ENCODE assay signal across 8 mouse cellular contexts in the genomic region with DNA sequence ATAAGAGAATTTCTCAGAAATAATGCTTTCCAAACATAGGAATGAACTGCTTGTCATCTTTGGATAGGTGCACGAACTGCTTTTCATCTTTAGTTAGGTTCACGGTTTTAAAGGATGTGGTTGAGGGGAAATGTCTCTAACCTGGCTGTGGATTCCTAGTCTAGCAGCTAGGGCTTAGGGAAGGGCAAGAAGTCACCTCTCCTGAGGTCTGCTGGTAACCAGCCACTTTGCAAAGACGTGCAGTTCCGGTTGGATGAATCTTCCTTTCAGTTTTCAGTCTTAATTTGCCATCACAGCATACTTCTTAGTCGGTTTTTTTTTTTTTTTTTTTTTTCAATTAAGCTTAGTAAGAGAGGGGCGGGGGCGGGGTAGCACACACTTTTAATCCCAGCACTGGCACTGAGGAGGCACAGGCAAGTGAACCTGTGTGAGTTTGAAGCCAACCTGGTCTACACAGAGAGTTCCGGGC. TPM values are rescaled to one million over a fixed set of nuclear protein-coding genes. Genes with fewer than 3 reads are reported as not detected.
DNase-seq lines count a peak whose midpoint lies in the region; ATAC-seq and TF ChIP-seq lines count a peak whose summit lies in the region.

No protein-coding gene starts in this region.

- CTCF ChIA-PET in Patski (lab: Charles Lee): interaction anchor here (1.5 to 1.6 kb wide), 2 partner anchors 31 to 239 kb away, joined by 3 to 4 read pairs; no protein-coding TSS in a partner anchor

- DNase-seq in heart, postnatal 36 days: no peak
- no peak for DNase-seq in Patski (ENCODE audit: low read depth, low spot score)
- no peak for DNase-seq in hindbrain, embryonic 10.5 days (ENCODE audit: low spot score)
- DNase-seq in cerebellum, adult 11-12 months: no peak
- no peak for DNase-seq in urinary bladder, postnatal 14 days (ENCODE audit: low spot score)
- DNase-seq in urinary bladder, adult 18-20 months (ENCODE audit: low spot score in 2 of 2): no peak

- no peaks in the 10 kb centered on the region for H3K27me3 ChIP-seq in heart, embryonic 15.5 days
- no peaks in the 10 kb centered on the region for H3K27me3 ChIP-seq in Patski
- no peaks in the 10 kb centered on the region for H3K27me3 ChIP-seq in hindbrain, embryonic 10.5 days (ENCODE audit: insufficient read depth, poor library complexity, severe bottlenecking)

- 61% methylated on average over 8 of the region's 8 CpGs for WGBS in heart, embryonic 15.5 days
- WGBS in hindbrain, embryonic 10.5 days: 52% methylated on average over 8 of the region's 8 CpGs

- peak overlapping the region; percentile 79 for H3K4me2 ChIP-seq in heart, embryonic 15.5 days

- intact Hi-C loops in heart, postnatal 36 days (cut with DNase I): no loop called here

- peak overlapping the region; percentile 93 for H3K9ac ChIP-seq in heart, embryonic 15.5 days

- no peaks in the 10 kb centered on the region for H3K36me3 ChIP-seq in heart, embryonic 15.5 days
- H3K36me3 ChIP-seq in hindbrain, embryonic 10.5 days: no peaks in the 10 kb centered on the region

- H3K27ac ChIP-seq in heart, embryonic 15.5 days: peak overlapping the region; percentile 68
- H3K27ac ChIP-seq in hindbrain, embryonic 10.5 days: peak overlapping the region; percentile 95

- no peak for TF ChIP-seq CTCF in Patski (IDR thresholded peaks at IDR 0.05)

- in situ Hi-C loops in Patski (cut with MboI; ENCODE audit: low pct_unique_long_range_greater_than_20kb): no loop called here

- H3K9me3 ChIP-seq in heart, embryonic 15.5 days (replicated peaks): 0 out of 2 replicates have a peak, but pooled peaks cover 2% of the 10 kb centered on the region
- peaks cover 7% of the 10 kb centered on the region; the same call in 1 of the 2 replicates for H3K9me3 ChIP-seq in hindbrain, embryonic 10.5 days

- no peak for ATAC-seq in heart, embryonic 15.5 days (replicated peaks; ENCODE audit: insufficient number of reproducible peaks, insufficient read depth, low FRiP score, low read depth)
- peak; percentile 6 for ATAC-seq in Patski
- ATAC-seq in megakaryocyte progenitor cell, adult 5-6 weeks (replicated peaks; ENCODE audit: poor library complexity): peak; percentile 15; the same call in 1 of the 2 replicates

- peak overlapping the region; percentile 98 for H3K4me3 ChIP-seq in heart, embryonic 15.5 days
- H3K4me3 ChIP-seq in hindbrain, embryonic 10.5 days: peak overlapping the region; percentile 82

- POLR2A ChIA-PET in Patski (lab: Charles Lee): interaction anchor here (0.7 to 1.2 kb wide), 5 partner anchors 10 to 239 kb away, joined by 3 to 7 read pairs (median 4); no protein-coding TSS in a partner anchor

- H3K4me1 ChIP-seq in heart, embryonic 15.5 days (replicated peaks): peaks cover 4% of the 10 kb centered on the region; the same call in 1 of the 2 replicates
- H3K4me1 ChIP-seq in hindbrain, embryonic 10.5 days (replicated peaks): peaks cover 8% of the 10 kb centered on the region; the same call in 1 of the 2 replicates

RNA-seq across cellular contexts. Expression of gene Plekhm3, which starts 0.4 kb away (rescaled TPM):
- polyA plus RNA-seq in heart, embryonic 15.5 days (2015; fragmentation: Nextera tagmentation; extraction: Ambion mirVana): 5.8 and 7.7 TPM in 2 replicates
- 1 to 10 TPM; 7.5 to 8.6 TPM for total RNA-seq in heart, postnatal 36 days (2021)
- 10.2 TPM for polyA plus RNA-seq in Patski (2021)
- 9.2 and 9.8 TPM in 2 replicates for polyA plus RNA-seq in hindbrain, embryonic 10.5 days (2016; fragmentation: Nextera tagmentation; extraction: Ambion mirVana)
- 8.2 and 9.2 TPM in 2 replicates for total RNA-seq in megakaryocyte progenitor cell, adult 5-6 weeks (2015)
- 3.3 and 3.5 TPM in 2 replicates for total RNA-seq in megakaryocyte progenitor cell, adult 5-6 weeks (2017)
